Mouse (Mus musculus): ENCODE data around the gene Aifm1. TPM values are rescaled to one million over a fixed set of nuclear protein-coding genes. Genes with fewer than 3 reads are reported as not detected.
A peak's percentile ranks its signal among the peaks of the same experiment; 100 is the strongest.

The Aifm1 gene
- total and polyA plus RNA-seq, 3 experiments = 30.3 to 61.4 (median 32.7) TPM

DNA sequence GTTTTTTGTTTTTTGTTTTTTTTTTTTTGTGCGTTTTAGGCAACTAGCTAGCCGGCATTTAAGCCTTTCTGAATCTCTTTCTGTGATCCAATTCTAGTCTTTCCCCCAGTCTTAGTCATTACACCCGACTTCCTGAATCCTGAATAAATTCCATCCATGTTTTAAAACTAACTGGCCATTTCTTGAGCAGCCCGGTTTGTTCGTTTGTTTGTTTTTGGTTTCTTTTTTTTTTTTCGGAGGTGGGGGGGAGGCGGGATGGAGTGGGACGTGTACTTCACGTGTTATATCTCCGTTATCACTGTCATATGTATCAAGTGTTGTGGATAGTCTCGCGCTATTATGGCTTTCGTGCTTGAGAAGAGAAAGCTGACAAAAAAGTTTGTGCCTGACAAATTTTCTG lies 461 bp upstream of the Aifm1 start:
- H3K4me3 ChIP-seq (replicated peaks in 1 of 3; ENCODE audit: low read depth in 2 of 3, low read length in 2 of 3, poor library complexity in 1 of 3) = peak overlapping the region; percentile 46 to 67 (median 58)
- H3K4me2 ChIP-seq (ENCODE audit: insufficient read depth, low read depth, poor library complexity, severe bottlenecking) = peak overlapping the region; percentile 13; the same call in 1 of the 2 replicates
- peak overlapping the region; percentile 36; the same call in 1 of the 2 replicates for H3K9ac ChIP-seq (ENCODE audit: insufficient read depth, low read depth)
- dilution Hi-C loops (cut with MboI; ENCODE audit: extremely low pct_ligation_motif_present, extremely low pct_unique_long_range_greater_than_20kb, low sequenced_read_pairs) (no loop called here), in situ Hi-C loops (cut with MboI; ENCODE audit: low pct_ligation_motif_present, low pct_unique_long_range_greater_than_20kb, low sequenced_read_pairs) (no loop called here)
- H3K4me1 ChIP-seq (ENCODE audit: control insufficient read depth in 1 of 2, insufficient read depth in 2 of 2) = peaks cover 0 to 7% of the 10 kb centered on the region in 2 experiments; a peak in 1 of 4 replicates
- peak; percentile 37 for DNase-seq (ENCODE audit: extremely low read depth)
- TF ChIP-seq RAD21 (IDR thresholded peaks at IDR 0.05; ENCODE audit: low read depth, low read length) (no peak), BHLHE40 (IDR thresholded peaks at IDR 0.05; ENCODE audit: low read depth, low read length) (peak; percentile 49)
- no peaks in the 10 kb centered on the region for H3K27me3 ChIP-seq (replicated peaks)
- H3K9me3 ChIP-seq (replicated peaks; ENCODE audit: low read length) = no peaks in the 10 kb centered on the region
- H3K36me3 ChIP-seq (replicated peaks in 1 of 2; ENCODE audit: control insufficient read depth in 1 of 2, insufficient read depth in 1 of 2, low read length in 1 of 2) = peaks cover 0 to 3% of the 10 kb centered on the region in 2 experiments
- no peak overlapping the region for H3K27ac ChIP-seq (ENCODE audit: insufficient read depth, low read depth)
- peaks cover 12% of the 10 kb centered on the region for H3K79me2 ChIP-seq (replicated peaks; ENCODE audit: control insufficient read depth, extremely low read depth, insufficient read depth, poor library complexity, severe bottlenecking)

DNA sequence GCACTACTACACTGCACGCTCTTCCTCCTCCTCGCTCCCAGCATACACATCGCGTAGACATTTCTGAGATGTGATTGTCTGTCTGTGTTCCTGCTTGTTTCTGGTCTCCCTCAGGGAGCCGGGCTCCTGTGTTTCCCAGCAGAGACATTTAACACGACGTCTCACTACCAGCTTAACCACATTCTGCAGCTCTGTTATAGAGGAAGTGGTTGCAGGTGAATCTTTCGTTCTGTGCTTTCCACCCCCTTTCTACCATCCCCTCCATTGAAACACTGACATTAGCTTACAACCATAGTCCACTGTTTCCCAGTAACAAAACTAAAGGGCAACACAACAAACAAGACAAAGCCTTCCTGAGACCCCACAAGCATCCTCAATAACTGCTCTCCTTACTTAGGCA lies 19.6 kb downstream of the Aifm1 start:
- 0 out of 2 replicates have a peak, but pooled peaks cover 2% of the 10 kb centered on the region for H3K79me2 ChIP-seq (replicated peaks; ENCODE audit: control insufficient read depth, extremely low read depth, insufficient read depth, poor library complexity, severe bottlenecking)
- no peak overlapping the region for H3K9ac ChIP-seq (ENCODE audit: insufficient read depth, low read depth)
- H3K27me3 ChIP-seq (replicated peaks) = no peaks in the 10 kb centered on the region
- DNase-seq (ENCODE audit: extremely low read depth) = peak; percentile 20
- TF ChIP-seq SMC3 (IDR thresholded peaks at IDR 0.05; ENCODE audit: low read depth, low read length) = no peak
- TF ChIP-seq TBP (conservative IDR thresholded peaks at IDR 0.05; ENCODE audit: low read depth, low read length) = no peak
- TF ChIP-seq ZC3H11A (IDR thresholded peaks at IDR 0.05; ENCODE audit: low read depth, low read length) = no peak
- TF ChIP-seq BHLHE40 (IDR thresholded peaks at IDR 0.05; ENCODE audit: low read depth, low read length) = no peak
- TF ChIP-seq USF1 (IDR thresholded peaks at IDR 0.05; ENCODE audit: low read depth, low read length) = no peak
- no peak for TF ChIP-seq CTCF (conservative IDR thresholded peaks at IDR 0.05 in 1 of 2, IDR thresholded peaks at IDR 0.05 in 1 of 2; ENCODE audit: low read depth in 2 of 2, low read length in 2 of 2)
- no peak for TF ChIP-seq NRF1 (IDR thresholded peaks at IDR 0.05; ENCODE audit: low read depth, low read length)
- no peak for TF ChIP-seq USF2 (conservative IDR thresholded peaks at IDR 0.05; ENCODE audit: low read depth, low read length)
- TF ChIP-seq IRF4 (IDR thresholded peaks at IDR 0.05; ENCODE audit: low read depth, low read length) = no peak
- TF ChIP-seq CHD1 (IDR thresholded peaks at IDR 0.05; ENCODE audit: low read depth, low read length) = no peak
- dilution Hi-C loops (cut with MboI; ENCODE audit: extremely low pct_ligation_motif_present, extremely low pct_unique_long_range_greater_than_20kb, low sequenced_read_pairs) (no loop called here), in situ Hi-C loops (cut with MboI; ENCODE audit: low pct_ligation_motif_present, low pct_unique_long_range_greater_than_20kb, low sequenced_read_pairs) (no loop called here)
- peaks cover 21 to 44% of the 10 kb centered on the region in 2 experiments for H3K36me3 ChIP-seq (replicated peaks in 1 of 2; ENCODE audit: control insufficient read depth in 1 of 2, insufficient read depth in 1 of 2, low read length in 1 of 2)
- peaks cover 0 to 22% of the 10 kb centered on the region in 2 experiments; a peak in 1 of 4 replicates for H3K4me1 ChIP-seq (ENCODE audit: control insufficient read depth in 1 of 2, insufficient read depth in 2 of 2)
- H3K4me2 ChIP-seq (ENCODE audit: insufficient read depth, low read depth, poor library complexity, severe bottlenecking) = no peak overlapping the region; the same call in 1 of the 2 replicates
- no peak overlapping the region for H3K4me3 ChIP-seq (replicated peaks in 1 of 3; ENCODE audit: low read depth in 2 of 3, low read length in 2 of 3, poor library complexity in 1 of 3)
- H3K9me3 ChIP-seq (replicated peaks; ENCODE audit: low read length) = no peaks in the 10 kb centered on the region
- H3K27ac ChIP-seq (ENCODE audit: insufficient read depth, low read depth) = no peak overlapping the region

DNA sequence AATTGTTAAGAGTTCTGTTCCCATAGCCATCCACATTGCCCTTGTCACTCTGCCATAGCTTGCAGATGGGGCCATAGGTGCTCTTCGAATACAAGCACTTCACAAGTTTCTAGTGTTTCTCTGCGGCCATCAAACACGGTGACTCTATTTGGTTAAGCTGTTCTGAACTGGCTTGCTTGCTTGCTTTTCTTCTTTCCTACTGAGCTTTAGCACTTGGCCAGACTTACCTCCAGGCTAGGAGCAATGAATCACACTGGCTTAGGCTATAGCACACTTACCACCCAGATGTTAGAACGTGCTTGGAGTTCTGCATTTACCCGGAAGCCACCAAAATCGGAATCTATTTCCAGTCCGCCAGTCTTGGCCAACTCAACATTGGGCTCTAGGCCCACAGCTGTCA lies 31.7 kb downstream of the Aifm1 start:
- H3K4me3 ChIP-seq (replicated peaks in 1 of 3; ENCODE audit: low read depth in 2 of 3, low read length in 2 of 3, poor library complexity in 1 of 3) = no peak overlapping the region
- no peaks in the 10 kb centered on the region for H3K4me1 ChIP-seq (ENCODE audit: control insufficient read depth in 1 of 2, insufficient read depth in 2 of 2)
- H3K27me3 ChIP-seq (replicated peaks) = no peaks in the 10 kb centered on the region
- no peak for DNase-seq (ENCODE audit: extremely low read depth)
- H3K9me3 ChIP-seq (replicated peaks; ENCODE audit: low read length) = no peaks in the 10 kb centered on the region
- no peak overlapping the region for H3K9ac ChIP-seq (ENCODE audit: insufficient read depth, low read depth)
- in situ Hi-C loops (cut with MboI; ENCODE audit: low pct_ligation_motif_present, low pct_unique_long_range_greater_than_20kb, low sequenced_read_pairs) = no loop called here
- H3K79me2 ChIP-seq (replicated peaks; ENCODE audit: control insufficient read depth, extremely low read depth, insufficient read depth, poor library complexity, severe bottlenecking) = no peaks in the 10 kb centered on the region
- no peak overlapping the region for H3K4me2 ChIP-seq (ENCODE audit: insufficient read depth, low read depth, poor library complexity, severe bottlenecking)
- H3K36me3 ChIP-seq (replicated peaks in 1 of 2; ENCODE audit: control insufficient read depth in 1 of 2, insufficient read depth in 1 of 2, low read length in 1 of 2) = peaks cover 28 to 74% of the 10 kb centered on the region in 2 experiments
- no peak overlapping the region for H3K27ac ChIP-seq (ENCODE audit: insufficient read depth, low read depth)
- dilution Hi-C loops (cut with MboI; ENCODE audit: extremely low pct_ligation_motif_present, extremely low pct_unique_long_range_greater_than_20kb, low sequenced_read_pairs) = no loop called here
- TF ChIP-seq CHD1 (IDR thresholded peaks at IDR 0.05; ENCODE audit: low read depth, low read length) (no peak), KAT2A (IDR thresholded peaks at IDR 0.05; ENCODE audit: insufficient replicate concordance, low read length) (no peak), HCFC1 (IDR thresholded peaks at IDR 0.05; ENCODE audit: low read depth, low read length) (no peak), CTCF (conservative IDR thresholded peaks at IDR 0.05 in 1 of 2, IDR thresholded peaks at IDR 0.05 in 1 of 2; ENCODE audit: low read depth in 2 of 2, low read length in 2 of 2) (no peak), TBP (conservative IDR thresholded peaks at IDR 0.05; ENCODE audit: low read depth, low read length) (no peak), NELFE (IDR thresholded peaks at IDR 0.05; ENCODE audit: low read depth, low read length) (no peak), SIN3A (IDR thresholded peaks at IDR 0.05; ENCODE audit: low read length) (no peak), MAFK (IDR thresholded peaks at IDR 0.05; ENCODE audit: insufficient replicate concordance, low read length) (no peak), ETS1 (conservative IDR thresholded peaks at IDR 0.05; ENCODE audit: low read depth, low read length) (no peak), ZMIZ1 (IDR thresholded peaks at IDR 0.05; ENCODE audit: low read depth, low read length) (no peak), MYC (IDR thresholded peaks at IDR 0.05; ENCODE audit: low read depth, low read length) (no peak), RAD21 (IDR thresholded peaks at IDR 0.05; ENCODE audit: low read depth, low read length) (no peak), PAX5 (IDR thresholded peaks at IDR 0.05; ENCODE audit: low read length) (no peak), GABPA (IDR thresholded peaks at IDR 0.05; ENCODE audit: insufficient replicate concordance, low read depth, low read length) (no peak), MAX (IDR thresholded peaks at IDR 0.05; ENCODE audit: low read length) (no peak), RCOR1 (conservative IDR thresholded peaks at IDR 0.05; ENCODE audit: low read depth, low read length) (no peak), CHD2 (IDR thresholded peaks at IDR 0.05; ENCODE audit: low read length) (no peak), TCF12 (IDR thresholded peaks at IDR 0.05; ENCODE audit: low read depth, low read length) (no peak), JUND (conservative IDR thresholded peaks at IDR 0.05; ENCODE audit: low read depth, low read length) (no peak)
